Comparison of ENCODE assay signal across 10 mouse cellular contexts in the genomic region with DNA sequence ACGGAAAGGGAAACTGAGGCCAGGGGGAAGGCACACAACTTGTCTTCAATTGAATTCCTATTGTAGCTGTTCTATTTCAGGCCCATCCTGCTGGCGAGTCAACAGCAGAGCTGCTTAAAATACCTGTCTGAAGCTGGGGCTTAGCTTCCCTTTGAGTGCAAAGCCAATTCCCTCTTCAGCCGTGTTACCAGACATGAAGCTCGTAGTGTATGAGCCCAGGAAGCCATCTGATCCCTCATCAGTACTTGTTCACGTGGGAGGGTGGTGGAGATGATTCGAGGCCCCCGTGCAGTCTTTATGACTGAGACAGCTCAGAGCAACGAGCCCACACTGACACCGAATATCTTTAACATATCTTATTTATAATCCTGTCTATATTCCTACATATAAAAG. TPM values are rescaled to one million over a fixed set of nuclear protein-coding genes. Genes with fewer than 3 reads are reported as not detected.
A peak's percentile ranks its signal among the peaks of the same experiment; 100 is the strongest.
DNase-seq lines count a peak whose midpoint lies in the region; ATAC-seq and TF ChIP-seq lines count a peak whose summit lies in the region.
"Had no signal": no experiment of that assay in that cellular context is flagged by ENCODE, and none has a peak within 500 bp of the region (broad histone marks: within the 10 kb centered on the region; RNA-seq: fewer than 3 reads in every experiment).

No protein-coding gene starts in this region.

- TF ChIP-seq CTCF in forebrain, postnatal 0 days (IDR thresholded peaks at IDR 0.05; ENCODE audit: low read depth): no peak
- no peak for TF ChIP-seq CTCF in hindbrain, postnatal 0 days (IDR thresholded peaks at IDR 0.05; ENCODE audit: low read depth)
- TF ChIP-seq CTCF in small intestine, adult 2 months (IDR thresholded peaks at IDR 0.05; ENCODE audit: extremely low read depth, insufficient read length, insufficient replicate concordance, low read depth, low read length): no peak

- no peaks in the 10 kb centered on the region for H3K27me3 ChIP-seq in forebrain, postnatal 0 days (ENCODE audit: insufficient read depth, low read length)
- H3K27me3 ChIP-seq in forebrain, embryonic 10.5 days (ENCODE audit: poor library complexity, severe bottlenecking): no peaks in the 10 kb centered on the region
- H3K27me3 ChIP-seq in hindbrain, postnatal 0 days (ENCODE audit: insufficient read depth, low read length): no peaks in the 10 kb centered on the region
- H3K27me3 ChIP-seq in hindbrain, embryonic 13.5 days: no peaks in the 10 kb centered on the region
- no peaks in the 10 kb centered on the region for H3K27me3 ChIP-seq in lung, embryonic 16.5 days (ENCODE audit: control insufficient read depth, insufficient read depth, low read depth, low read length)
- H3K27me3 ChIP-seq in small intestine, adult 2 months (ENCODE audit: control insufficient read depth, insufficient read depth, low read length): no peaks in the 10 kb centered on the region

- H3K4me2 ChIP-seq in forebrain, postnatal 0 days (ENCODE audit: low read depth): no peak overlapping the region
- no peak overlapping the region for H3K4me2 ChIP-seq in hindbrain, postnatal 0 days (ENCODE audit: low read depth, low read length)
- no peak overlapping the region for H3K4me2 ChIP-seq in hindbrain, embryonic 13.5 days
- H3K4me2 ChIP-seq in lung, embryonic 16.5 days (ENCODE audit: low read depth, low read length): no peak overlapping the region

- no peaks in the 10 kb centered on the region for H3K4me1 ChIP-seq in forebrain, postnatal 0 days (ENCODE audit: insufficient read depth)
- peaks cover 4% of the 10 kb centered on the region; the same call in 1 of the 2 replicates for H3K4me1 ChIP-seq in forebrain, embryonic 10.5 days
- H3K4me1 ChIP-seq in hindbrain, postnatal 0 days (ENCODE audit: insufficient read depth, low read length): peaks cover 10% of the 10 kb centered on the region
- H3K4me1 ChIP-seq in hindbrain, embryonic 13.5 days (replicated peaks): peaks cover 16% of the 10 kb centered on the region; the same call in 1 of the 2 replicates
- H3K4me1 ChIP-seq in lung, embryonic 16.5 days (replicated peaks; ENCODE audit: control insufficient read depth, insufficient read depth, low read length): peaks cover 10% of the 10 kb centered on the region
- H3K4me1 ChIP-seq in small intestine, adult 2 months (ENCODE audit: control insufficient read depth, insufficient read depth, insufficient read length, low read length): peaks cover 3% of the 10 kb centered on the region; the same call in 1 of the 2 replicates

- H3K4me3 ChIP-seq in forebrain, postnatal 0 days (ENCODE audit: low read depth, low read length): no peak overlapping the region
- no peak overlapping the region for H3K4me3 ChIP-seq in forebrain, embryonic 10.5 days
- no peak overlapping the region for H3K4me3 ChIP-seq in hindbrain, postnatal 0 days (ENCODE audit: low read length)
- H3K4me3 ChIP-seq in hindbrain, embryonic 13.5 days: no peak overlapping the region
- H3K4me3 ChIP-seq in lung, embryonic 16.5 days (ENCODE audit: low read length): no peak overlapping the region
- no peak overlapping the region for H3K4me3 ChIP-seq in small intestine, adult 2 months (ENCODE audit: low read depth, low read length)
- H3K4me3 ChIP-seq: erythroblast, embryonic 14.5 days had no signal

- H3K9ac ChIP-seq in forebrain, postnatal 0 days: no peak overlapping the region
- no peak overlapping the region for H3K9ac ChIP-seq in hindbrain, postnatal 0 days (replicated peaks; ENCODE audit: low read length)
- H3K9ac ChIP-seq in hindbrain, embryonic 13.5 days: no peak overlapping the region
- H3K9ac ChIP-seq in lung, embryonic 16.5 days (ENCODE audit: low read length): no peak overlapping the region

- no peak for TF ChIP-seq POLR2A in small intestine, adult 2 months (IDR thresholded peaks at IDR 0.05; ENCODE audit: low read depth, low read length)

- ATAC-seq in forebrain, postnatal 0 days: no peak
- no peak for ATAC-seq in hindbrain, postnatal 0 days
- ATAC-seq in hindbrain, embryonic 13.5 days (ENCODE audit: low FRiP score): no peak
- ATAC-seq in lung, embryonic 16.5 days (ENCODE audit: low read depth): no peak

- no peaks in the 10 kb centered on the region for H3K9me3 ChIP-seq in forebrain, postnatal 0 days (ENCODE audit: low read length)
- H3K9me3 ChIP-seq in forebrain, embryonic 10.5 days: no peaks in the 10 kb centered on the region
- no peaks in the 10 kb centered on the region for H3K9me3 ChIP-seq in hindbrain, postnatal 0 days (ENCODE audit: low read length)
- no peaks in the 10 kb centered on the region for H3K9me3 ChIP-seq in hindbrain, embryonic 13.5 days
- H3K9me3 ChIP-seq in lung, embryonic 16.5 days (ENCODE audit: control insufficient read depth, low read length): no peaks in the 10 kb centered on the region

- WGBS in forebrain, postnatal 0 days: 59% methylated on average over 9 of the region's 9 CpGs
- WGBS in forebrain, embryonic 10.5 days: 89% methylated on average over 9 of the region's 9 CpGs
- 60% methylated on average over 9 of the region's 9 CpGs for WGBS in hindbrain, postnatal 0 days
- 82% methylated on average over 9 of the region's 9 CpGs for WGBS in hindbrain, embryonic 13.5 days
- 61% methylated on average over 9 of the region's 9 CpGs for WGBS in lung, embryonic 16.5 days
- 85% methylated on average over 9 of the region's 9 CpGs for WGBS in small intestine, adult 2 months

- peak overlapping the region; percentile 47; the same call in 1 of the 2 replicates for H3K27ac ChIP-seq in forebrain, postnatal 0 days (ENCODE audit: low read depth, low read length)
- no peak overlapping the region for H3K27ac ChIP-seq in forebrain, embryonic 10.5 days
- H3K27ac ChIP-seq in hindbrain, postnatal 0 days: peak overlapping the region; percentile 66; the same call in 1 of the 2 replicates
- no peak overlapping the region for H3K27ac ChIP-seq in hindbrain, embryonic 13.5 days
- peak overlapping the region; percentile 99 for H3K27ac ChIP-seq in lung, embryonic 16.5 days (ENCODE audit: low read length)
- H3K27ac ChIP-seq in small intestine, adult 2 months (ENCODE audit: insufficient read depth, low read depth, low read length): peak overlapping the region; percentile 69

- DNase-seq in forebrain, postnatal 0 days: peak; percentile 30
- no peak for DNase-seq in forebrain, embryonic 10.5 days (ENCODE audit: extremely low spot score, low spot score)
- no peak for DNase-seq in hindbrain, postnatal 0 days (ENCODE audit: low spot score)
- no peak for DNase-seq in lung, postnatal 4 days
- DNase-seq in thymus, postnatal 25 days: no peak
- DNase-seq: retina, postnatal 1 day had no signal

- H3K36me3 ChIP-seq in forebrain, postnatal 0 days (ENCODE audit: insufficient read depth): no peaks in the 10 kb centered on the region
- H3K36me3 ChIP-seq in forebrain, embryonic 10.5 days (replicated peaks): no peaks in the 10 kb centered on the region
- H3K36me3 ChIP-seq in hindbrain, postnatal 0 days (ENCODE audit: insufficient read depth, low read length): no peaks in the 10 kb centered on the region
- no peaks in the 10 kb centered on the region for H3K36me3 ChIP-seq in hindbrain, embryonic 13.5 days
- H3K36me3 ChIP-seq in lung, embryonic 16.5 days (ENCODE audit: control insufficient read depth, insufficient read depth, low read length): no peaks in the 10 kb centered on the region
- no peaks in the 10 kb centered on the region for H3K36me3 ChIP-seq in small intestine, adult 2 months (ENCODE audit: control insufficient read depth, insufficient read depth, low read length)

RNA-seq across cellular contexts. Expression of a gene that starts 43.3 kb away (rescaled TPM):
- total RNA-seq in forebrain, postnatal 0 days (2014; rRNA removed): 5.7 and 11.0 TPM in 2 replicates
- polyA plus RNA-seq in forebrain, postnatal 0 days (2015; fragmentation: Nextera tagmentation; extraction: Ambion mirVana): 4.7 and 5.0 TPM in 2 replicates
- polyA plus RNA-seq in forebrain, embryonic 10.5 days (2016; fragmentation: Nextera tagmentation; extraction: Ambion mirVana): 5.6 and 6.1 TPM in 2 replicates
- total RNA-seq in hindbrain, postnatal 0 days (2014; rRNA removed): 7.4 and 12.1 TPM in 2 replicates
- 7.0 and 9.1 TPM in 2 replicates for polyA plus RNA-seq in hindbrain, postnatal 0 days (2015; fragmentation: Nextera tagmentation; extraction: Ambion mirVana)
- 6.2 and 6.5 TPM in 2 replicates for polyA plus RNA-seq in hindbrain, embryonic 13.5 days (2015; fragmentation: Nextera tagmentation; extraction: Ambion mirVana)
- 263 and 312 TPM in 2 replicates for polyA plus RNA-seq in lung, embryonic 16.5 days (2015; fragmentation: Nextera tagmentation; extraction: Ambion mirVana)
- 14.2 and 22.5 TPM in 2 replicates for polyA plus RNA-seq in small intestine, adult 2 months (2012; rRNA removed)

RNA-seq across cellular contexts. Expression of a gene that starts 52.5 kb away (rescaled TPM):
- total RNA-seq in forebrain, postnatal 0 days (2014; rRNA removed): 1.8 TPM in 2 replicates
- 2.0 and 2.1 TPM in 2 replicates for polyA plus RNA-seq in forebrain, postnatal 0 days (2015; fragmentation: Nextera tagmentation; extraction: Ambion mirVana)
- 0.12 and 0.14 TPM in 2 replicates for polyA plus RNA-seq in forebrain, embryonic 10.5 days (2016; fragmentation: Nextera tagmentation; extraction: Ambion mirVana)
- 2.3 and 2.5 TPM in 2 replicates for total RNA-seq in hindbrain, postnatal 0 days (2014; rRNA removed)
- 2.5 and 2.7 TPM in 2 replicates for polyA plus RNA-seq in hindbrain, postnatal 0 days (2015; fragmentation: Nextera tagmentation; extraction: Ambion mirVana)
- not detected in 2 replicates for polyA plus RNA-seq in hindbrain, embryonic 13.5 days (2015; fragmentation: Nextera tagmentation; extraction: Ambion mirVana)
- polyA plus RNA-seq in lung, embryonic 16.5 days (2015; fragmentation: Nextera tagmentation; extraction: Ambion mirVana): 64.3 and 86.1 TPM in 2 replicates
- 3.1 and 3.3 TPM in 2 replicates for polyA plus RNA-seq in small intestine, adult 2 months (2012; rRNA removed)
- polyA plus RNA-seq: erythroblast, embryonic 14.5 days had no signal

RNA-seq across cellular contexts. Expression of a gene that starts 53.7 kb away (rescaled TPM):
- 50.3 and 56.1 TPM in 2 replicates for total RNA-seq in forebrain, postnatal 0 days (2014; rRNA removed)
- 37.4 and 46.0 TPM in 2 replicates for polyA plus RNA-seq in forebrain, postnatal 0 days (2015; fragmentation: Nextera tagmentation; extraction: Ambion mirVana)
- polyA plus RNA-seq in forebrain, embryonic 10.5 days (2016; fragmentation: Nextera tagmentation; extraction: Ambion mirVana): 12.1 and 12.2 TPM in 2 replicates
- total RNA-seq in hindbrain, postnatal 0 days (2014; rRNA removed): 32.9 and 34.6 TPM in 2 replicates
- polyA plus RNA-seq in hindbrain, postnatal 0 days (2015; fragmentation: Nextera tagmentation; extraction: Ambion mirVana): 30.9 and 35.1 TPM in 2 replicates
- 31.7 and 35.5 TPM in 2 replicates for polyA plus RNA-seq in hindbrain, embryonic 13.5 days (2015; fragmentation: Nextera tagmentation; extraction: Ambion mirVana)
- 43.2 and 45.0 TPM in 2 replicates for polyA plus RNA-seq in lung, embryonic 16.5 days (2015; fragmentation: Nextera tagmentation; extraction: Ambion mirVana)
- 0.30 and 0.41 TPM in 2 replicates for polyA plus RNA-seq in small intestine, adult 2 months (2012; rRNA removed)
- polyA plus RNA-seq: erythroblast, embryonic 14.5 days had no signal

Comparison
In these comparisons a context has a peak if more than half of its experiments do, and no peak if none do; other contexts are left out.
1. H3K27ac ChIP-seq: peak in forebrain, postnatal 0 days (single experiment), hindbrain, postnatal 0 days (single experiment), lung, embryonic 16.5 days (single experiment) and small intestine, adult 2 months (single experiment); none in forebrain, embryonic 10.5 days (single experiment) and hindbrain, embryonic 13.5 days (single experiment).
2. RNA of a gene that starts 43.3 kb away (polyA plus RNA-seq): 263 to 312 TPM in lung, embryonic 16.5 days; 14.2 to 22.5 TPM in small intestine, adult 2 months, 7.0 to 9.1 TPM in hindbrain, postnatal 0 days, 6.2 to 6.5 TPM in hindbrain, embryonic 13.5 days, 5.6 to 6.1 TPM in forebrain, embryonic 10.5 days and 4.7 to 5.0 TPM in forebrain, postnatal 0 days; every median in the first group is over 10 times any median in the second.
3. RNA of a gene that starts 52.5 kb away (polyA plus RNA-seq): 64.3 to 86.1 TPM in lung, embryonic 16.5 days; 3.1 to 3.3 TPM in small intestine, adult 2 months, 2.5 to 2.7 TPM in hindbrain, postnatal 0 days, 2.0 to 2.1 TPM in forebrain, postnatal 0 days, 0.12 to 0.14 TPM in forebrain, embryonic 10.5 days and not detected in hindbrain, embryonic 13.5 days; every median in the first group is over 10 times any median in the second.